Mouse (Mus musculus): ENCODE results near the gene Naga. TPM values are rescaled to one million over a fixed set of nuclear protein-coding genes. Genes with fewer than 3 reads are reported as not detected.

The Naga gene
- total RNA-seq, 1 experiment from 2014 or later: 59.5 TPM

GRCm38 (mm10) chr15:82354126-82354945, 15.6 kb upstream of the Naga start, which contains the start of gene Ndufa6:
Gene Ndufa6, minus strand, starts transcription at chr15:82354322.
- peak; percentile 99 for DNase-seq

GRCm38 (mm10) chr15:82353745-82354113, 15.0 kb upstream of the Naga start:
- DNase-seq: no peak

- peak; percentile 34 for DNase-seq
Measured at GRCm38 (mm10) chr15:82353078-82353744, 14.5 kb upstream of the Naga start.

GRCm38 (mm10) chr15:82351480-82351879, 12.8 kb upstream of the Naga start:
- no peak for DNase-seq

GRCm38 (mm10) chr15:82350349-82350748, 11.6 kb upstream of the Naga start:
- no peak for DNase-seq

- DNase-seq: no peak
Measured at GRCm38 (mm10) chr15:82348999-82349341, 10.2 kb upstream of the Naga start.

GRCm38 (mm10) chr15:82348258-82348998, 9.7 kb upstream of the Naga start:
- DNase-seq: no peak

- DNase-seq: no peak
Measured at GRCm38 (mm10) chr15:82347852-82348251, 9.1 kb upstream of the Naga start.

- DNase-seq: no peak
Measured at GRCm38 (mm10) chr15:82347303-82347676, 8.6 kb upstream of the Naga start.

GRCm38 (mm10) chr15:82346580-82347302, 8.0 kb upstream of the Naga start:
- DNase-seq: no peak

GRCm38 (mm10) chr15:82345820-82346470, 7.2 kb upstream of the Naga start:
- peak; percentile 98 for DNase-seq

- no peak for DNase-seq
Measured at GRCm38 (mm10) chr15:82344971-82345370, 6.2 kb upstream of the Naga start.

- no peak for DNase-seq
Measured at GRCm38 (mm10) chr15:82343368-82344287, 4.9 kb upstream of the Naga start.

- DNase-seq: no peak
Measured at GRCm38 (mm10) chr15:82342543-82342935, 3.8 kb upstream of the Naga start.

GRCm38 (mm10) chr15:82341675-82342542, 3.2 kb upstream of the Naga start:
- DNase-seq: no peak

- DNase-seq: peak; percentile 75
Measured at GRCm38 (mm10) chr15:82341036-82341501, 2.3 kb upstream of the Naga start.

- no peak for DNase-seq
Measured at GRCm38 (mm10) chr15:82340414-82341035, 1.8 kb upstream of the Naga start.

- no peak for DNase-seq
Measured at GRCm38 (mm10) chr15:82339634-82340254, 1.0 kb upstream of the Naga start.

- no peak for DNase-seq
Measured at GRCm38 (mm10) chr15:82339150-82339549, 425 bp upstream of the Naga start.

All from adrenal gland, postnatal 14 days (tissue).